Mouse (Mus musculus) neutrophil, adult 5-6 weeks (primary cell): ENCODE measurements around the gene Pcf11. TPM values are rescaled to one million over a fixed set of nuclear protein-coding genes. Genes with fewer than 3 reads are reported as not detected.
A peak's percentile ranks its signal among the peaks of the same experiment; 100 is the strongest.

Experiments
- ATAC-seq: fragments of 151-379, 151-347 bp; 2 replicates; pipeline ENCODE4 v1.8.0; 2017; ENCODE audit warnings: mild to moderate bottlenecking, moderate TSS enrichment; ENCODE audit not compliant: insufficient number of reproducible peaks, poor library complexity, low FRiP score, severe bottlenecking; ENCODE audit errors: extremely low read depth
- total RNA-seq: library from RNA; stranded (forward); fragments of 200-1000 nt; gene quantifications from 2 replicates; pipeline ENCODE4 v1.2.3, GENCODE M21; 2017

Pcf11 gene
- total RNA-seq, 1 experiment from 2014 or later, result 235 TPM

DNA sequence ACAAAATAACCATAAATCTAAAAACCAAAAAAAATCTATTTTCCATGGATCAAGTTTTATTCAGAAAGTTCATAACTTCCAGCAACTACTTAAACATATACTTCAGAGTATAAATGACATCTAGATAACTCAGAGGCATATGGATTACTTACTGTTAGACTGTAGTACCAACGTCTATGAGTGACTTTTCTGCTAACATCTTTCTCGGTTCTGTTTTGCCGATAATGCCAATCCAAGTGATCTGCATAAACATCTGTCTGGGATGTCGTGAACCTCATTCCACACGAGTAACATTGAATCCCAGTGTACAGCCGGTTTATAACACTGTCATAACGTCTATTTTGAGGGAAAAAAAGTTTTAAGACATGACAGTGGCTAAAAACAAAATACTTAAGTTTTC, 21.9 kb downstream of the Pcf11 start:
- ATAC-seq, result no peak

DNA sequence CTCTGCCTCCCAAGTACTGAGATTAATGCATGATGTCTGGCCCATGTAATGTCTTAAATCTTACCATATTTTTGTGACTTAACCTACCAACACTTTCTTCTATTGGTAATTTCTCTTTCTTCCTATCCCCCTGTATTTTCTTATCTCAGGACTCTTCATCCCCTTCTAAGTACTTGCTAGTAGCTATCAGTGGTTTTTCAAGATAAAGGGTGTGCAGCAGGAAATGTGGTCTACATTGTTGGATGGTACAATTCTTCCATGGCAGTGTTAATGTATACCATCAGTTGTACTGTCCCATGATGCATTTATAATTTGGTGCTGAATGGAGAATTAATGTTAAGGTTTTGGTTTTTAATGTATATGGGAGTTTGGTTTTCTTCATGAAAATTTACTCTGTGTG, 27.4 kb downstream of the Pcf11 start:
- ATAC-seq, result no peak

DNA sequence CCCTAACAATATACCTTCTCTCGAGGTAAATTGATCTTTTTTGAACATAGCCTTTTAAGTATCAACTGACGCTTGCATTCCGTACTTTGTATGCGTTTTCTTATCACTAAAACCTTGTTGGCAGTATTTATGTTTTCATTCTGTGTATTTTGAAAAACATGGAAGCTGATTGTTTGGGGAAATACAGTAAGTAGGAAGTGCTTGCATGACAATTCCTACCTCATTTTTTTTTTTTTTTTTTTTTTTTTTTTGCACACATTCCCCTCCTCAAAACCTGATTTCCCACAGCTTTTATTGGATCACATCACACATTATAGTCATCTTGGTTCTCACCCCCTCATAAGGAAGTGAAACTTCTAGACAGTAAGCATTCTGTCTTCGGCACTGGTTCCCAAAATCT, 31.7 kb downstream of the Pcf11 start:
- no peak for ATAC-seq

DNA sequence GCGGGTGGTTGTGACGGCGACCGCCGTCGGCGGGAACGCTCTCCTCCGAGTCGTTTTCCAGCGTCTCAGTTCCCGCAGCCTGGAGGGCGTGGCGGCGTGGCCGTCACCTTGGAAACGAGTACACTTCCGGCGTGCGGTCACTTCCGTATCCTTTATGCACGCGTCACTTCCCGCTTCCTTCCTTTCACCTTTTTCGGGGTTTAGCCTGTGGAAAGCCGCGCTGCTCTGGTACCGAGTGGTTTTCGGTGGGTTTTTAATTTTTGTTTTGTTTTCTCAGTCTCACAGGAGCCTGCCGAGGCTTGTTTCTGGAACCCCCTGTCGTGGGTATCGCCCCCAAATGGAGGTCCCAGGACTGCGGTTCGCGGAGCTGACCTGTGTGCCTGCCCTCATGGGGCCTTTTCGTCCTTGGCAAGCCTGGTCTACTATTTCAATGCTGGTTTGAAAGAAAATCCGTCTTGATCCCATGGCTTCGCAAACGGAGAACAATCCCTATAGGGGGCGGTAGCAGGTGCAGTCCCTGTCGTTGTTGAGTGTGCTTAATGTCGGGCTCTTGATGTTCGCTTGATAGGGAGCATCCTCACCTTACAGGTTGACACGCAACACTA, 32.6 kb downstream of the Pcf11 start, which contains the start of gene Ankrd42:
Ankrd42 (minus strand) TSS at position 122 of the 605 bp plus-strand sequence.
- ATAC-seq, result peak; percentile 98

DNA sequence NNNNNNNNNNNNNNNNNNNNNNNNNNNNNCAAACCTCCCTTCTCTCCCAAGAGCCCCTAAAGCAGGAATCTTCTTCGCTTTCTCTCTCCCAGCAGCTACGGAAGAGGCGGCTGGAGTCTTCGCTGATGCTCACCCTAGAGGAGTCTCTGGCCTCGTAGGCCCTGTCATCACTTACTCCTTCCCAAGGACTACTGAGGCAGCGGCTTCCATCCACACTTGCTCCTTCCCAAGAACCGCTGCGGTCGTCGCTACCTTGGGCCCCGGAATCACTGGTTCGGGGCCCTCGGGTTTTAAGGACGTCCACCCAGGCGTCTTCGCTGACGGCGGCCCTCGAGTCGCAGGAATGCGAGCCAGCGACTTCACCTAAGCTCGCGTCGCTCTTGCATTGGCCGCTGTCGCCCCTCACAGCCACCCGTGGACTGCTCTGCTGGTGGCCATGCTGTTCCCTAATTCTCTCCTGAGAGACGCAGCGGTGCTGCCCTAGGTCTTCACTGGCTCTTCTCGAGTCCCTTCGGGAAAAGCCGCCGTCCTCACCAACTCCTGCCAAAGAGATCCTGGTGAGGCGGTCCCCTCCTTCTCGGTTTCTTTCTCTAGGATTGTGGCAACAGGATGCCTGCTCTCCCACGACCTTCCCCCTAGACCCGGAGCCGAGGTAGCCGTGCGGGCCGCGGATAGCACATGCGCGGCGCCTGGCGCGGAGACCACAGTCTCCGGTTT, 33.3 kb downstream of the Pcf11 start:
- no peak for ATAC-seq

DNA sequence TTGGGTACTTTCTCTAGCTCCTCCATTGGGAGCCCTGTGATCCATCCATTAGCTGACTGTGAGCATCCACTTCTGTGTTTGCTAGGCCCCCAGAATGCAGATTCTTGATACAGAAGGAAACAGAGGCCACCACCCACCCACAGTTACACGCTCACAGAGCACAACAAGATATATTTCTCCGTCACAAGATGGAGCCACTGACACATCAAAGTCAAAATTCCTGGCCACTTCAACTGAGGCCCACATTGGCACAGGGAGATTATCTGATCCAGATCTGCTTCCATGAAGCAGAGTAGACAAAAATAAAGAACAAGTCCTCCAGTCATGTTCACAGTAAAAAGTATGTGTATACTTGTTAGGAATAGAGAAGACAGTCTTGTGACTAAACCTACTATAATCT, 39.6 kb downstream of the Pcf11 start:
- ATAC-seq, result no peak

DNA sequence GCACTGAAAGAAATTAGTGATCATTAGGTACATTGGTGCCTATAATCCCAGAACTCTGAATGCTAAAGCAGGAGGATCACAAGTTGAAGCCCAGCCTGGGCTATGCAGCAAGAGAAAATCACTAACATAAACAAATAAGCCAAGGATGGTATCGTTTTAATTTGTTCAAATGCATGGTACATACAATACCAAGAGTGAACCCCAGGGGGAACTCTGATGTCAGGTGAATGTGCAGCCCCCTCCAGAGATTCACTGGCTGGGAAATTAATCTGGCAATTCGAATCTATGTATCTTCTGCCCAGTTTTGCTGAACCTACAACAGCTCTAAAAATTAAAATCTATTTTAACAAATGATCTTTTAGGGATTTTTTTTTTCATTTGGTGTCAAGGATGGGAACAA, 45.2 kb downstream of the Pcf11 start:
- ATAC-seq, result no peak

DNA sequence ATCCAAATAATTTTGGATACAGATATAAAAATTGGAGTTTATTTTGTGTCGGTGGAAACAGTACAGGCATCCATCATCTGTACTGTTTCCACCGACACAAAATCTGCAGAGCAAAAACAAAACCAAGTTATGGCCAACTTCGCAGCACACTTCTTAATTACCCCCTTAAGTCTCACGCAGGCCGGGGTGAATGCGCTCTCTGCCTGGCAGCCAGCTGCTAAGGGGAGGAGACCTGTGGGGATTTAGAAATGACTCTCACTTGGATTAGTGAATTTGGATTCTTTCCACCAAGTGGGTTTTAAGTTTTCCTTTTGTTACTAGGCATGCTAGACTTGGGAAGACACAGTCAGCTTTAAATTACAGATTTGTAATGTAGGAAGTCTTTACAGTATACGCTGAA, 58.9 kb downstream of the Pcf11 start:
- no peak for ATAC-seq

DNA sequence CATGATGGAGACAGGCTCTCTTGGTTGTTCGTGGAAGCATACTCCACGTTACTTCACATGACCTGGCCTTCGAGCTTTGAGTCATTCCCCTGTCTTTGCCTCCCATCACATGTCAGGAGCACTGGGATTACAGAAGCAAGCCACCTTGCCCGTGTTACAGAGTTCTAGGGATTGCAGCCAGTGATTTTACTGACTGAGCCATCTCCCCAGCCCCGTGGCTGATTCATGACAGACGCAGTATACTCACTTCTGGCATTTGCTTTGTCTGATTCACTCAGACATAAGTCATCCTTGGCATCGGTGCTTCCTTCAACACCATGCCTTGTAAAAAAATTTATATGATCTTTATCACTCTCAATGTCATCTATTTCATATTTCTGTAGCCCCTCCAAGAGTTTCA, 64.8 kb downstream of the Pcf11 start:
- no peak for ATAC-seq

Other genes with a start within 250 kb of the Pcf11 start
- gene Ccdc90b, start 108.8 kb downstream of the Pcf11 start, total RNA-seq, result 7.3 and 8.5 TPM in 2 replicates
- 0.12 TPM in 1 of 2 replicates, not detected in the other for gene Ankrd42, start 32.8 kb downstream of the Pcf11 start, total RNA-seq
- gene Rab30, start 71.7 kb upstream of the Pcf11 start, total RNA-seq, result 14.7 and 24.9 TPM in 2 replicates
- 2.3 and 3.9 TPM in 2 replicates for gene Ddias, start 204.3 kb upstream of the Pcf11 start, total RNA-seq
- 40.5 and 50.8 TPM in 2 replicates for gene Prcp, start 204.5 kb upstream of the Pcf11 start, total RNA-seq